Mouse (Mus musculus) midbrain, embryonic 10.5 days (tissue): ENCODE results near the gene Gm43720. TPM values are rescaled to one million over a fixed set of nuclear protein-coding genes. Genes with fewer than 3 reads are reported as not detected.
"Not testable (repeated sequence)": the region's sequence is repeated elsewhere in the genome, so short reads cannot be mapped to it uniquely, and the experiment has no call there.

Experiments used
- DNase-seq: peaks from one replicate; pipeline ENCODE4 v3.0.0-alpha.2; 2017; ENCODE audit warnings: low spot score
- H3K27ac ChIP-seq: fragments of 300-500 bp; sonication (generic); replicated peaks from 2 replicates; pipeline ENCODE4 v1.5.1; 2016; ENCODE audit warnings: mild to moderate bottlenecking
- H3K27me3 ChIP-seq: fragments of 300-500 bp; sonication (generic); 2 replicates; pipeline ENCODE4 v1.6.1; 2016; ENCODE audit warnings: low read depth, mild to moderate bottlenecking; ENCODE audit not compliant: poor library complexity, severe bottlenecking
- H3K36me3 ChIP-seq: fragments of 300-500 bp; sonication (generic); 2 replicates; pipeline ENCODE4 v1.6.1; 2016; ENCODE audit warnings: mild to moderate bottlenecking, moderate library complexity
- H3K4me1 ChIP-seq: fragments of 300-500 bp; sonication (generic); 2 replicates; pipeline ENCODE4 v1.6.1; 2016
- H3K4me3 ChIP-seq: fragments of 300-500 bp; sonication (generic); 2 replicates; pipeline ENCODE4 v1.5.1; 2016; ENCODE audit warnings: mild to moderate bottlenecking, moderate library complexity
- H3K9me3 ChIP-seq: fragments of 300-500 bp; sonication (generic); replicated peaks from 2 replicates; pipeline ENCODE4 v1.6.1; 2016; ENCODE audit warnings: mild to moderate bottlenecking
- WGBS: fragments of 180-500 bp; shearing (Covaris S2); methylation state at CpG from one replicate; pipeline ENCODE4 v1.1.7; 2016; 5-methylcytosine and 5-hydroxymethylcytosine counted together
- polyA plus RNA-seq: library from polyadenylated mRNA; unstranded; fragments of >200 nt; fragmentation: Nextera tagmentation; extraction: Ambion mirVana; gene quantifications from 2 replicates; pipeline ENCODE4 v1.2.1, GENCODE M21; 2016

Gm43720 gene
- polyA plus RNA-seq, 1 experiment from 2014 or later = 0.10 TPM

DNA sequence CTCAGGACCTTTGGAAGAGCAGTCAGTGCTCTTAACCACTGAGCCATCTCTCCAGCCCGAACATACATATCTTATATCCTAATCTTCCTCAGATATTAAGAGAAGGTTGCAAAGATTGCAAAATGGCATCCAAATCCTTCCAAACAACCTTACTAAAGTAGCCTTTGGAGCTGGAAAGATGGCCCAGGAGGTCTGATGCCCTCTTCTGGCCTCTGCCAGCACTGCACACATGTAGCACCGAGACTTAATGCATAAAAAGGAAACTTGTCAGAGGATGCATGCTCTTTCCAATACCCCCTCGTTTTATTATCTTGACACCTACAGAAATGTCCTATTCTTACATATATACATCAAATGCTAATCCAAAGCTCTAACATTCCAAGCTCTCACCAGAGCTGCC, 51.7 kb downstream of the Gm43720 start:
- peaks cover 4% of the 10 kb centered on the region; the same call in 1 of the 2 replicates for H3K4me1 ChIP-seq
- H3K27me3 ChIP-seq = no peaks in the 10 kb centered on the region
- 64% methylated on average over 3 of the region's 3 CpGs for WGBS
- no peaks in the 10 kb centered on the region for H3K9me3 ChIP-seq
- H3K36me3 ChIP-seq = no peaks in the 10 kb centered on the region
- H3K4me3 ChIP-seq = no peak overlapping the region
- DNase-seq = no peak
- H3K27ac ChIP-seq = no peak overlapping the region

DNA sequence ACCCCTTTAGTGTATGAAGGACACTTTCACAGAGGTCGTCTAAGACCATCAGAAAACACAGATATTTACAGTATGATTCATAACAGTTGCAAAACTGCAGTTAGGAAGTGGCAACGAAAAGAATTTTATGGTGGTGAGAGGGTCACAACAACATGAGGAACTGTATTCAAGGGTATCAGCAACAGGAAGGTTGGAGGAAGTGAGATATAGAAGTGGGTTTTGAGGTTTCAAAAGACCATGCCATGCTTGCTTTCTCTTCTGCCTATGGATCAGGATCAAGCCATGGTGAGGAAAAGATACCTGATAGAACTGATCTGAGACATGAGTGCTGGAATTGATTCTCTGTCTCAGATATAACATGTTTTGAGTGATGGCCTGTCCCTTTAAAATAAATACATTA, 52.4 kb downstream of the Gm43720 start:
- no peak for DNase-seq
- Histone ChIP-seq H3K4me1 (peaks cover 4% of the 10 kb centered on the region; the same call in 1 of the 2 replicates), H3K27ac (no peak overlapping the region), H3K4me3 (no peak overlapping the region), H3K9me3 (no peaks in the 10 kb centered on the region), H3K27me3 (no peaks in the 10 kb centered on the region), H3K36me3 (no peaks in the 10 kb centered on the region)
- 83% methylated on average over 2 of the region's 2 CpGs for WGBS

DNA sequence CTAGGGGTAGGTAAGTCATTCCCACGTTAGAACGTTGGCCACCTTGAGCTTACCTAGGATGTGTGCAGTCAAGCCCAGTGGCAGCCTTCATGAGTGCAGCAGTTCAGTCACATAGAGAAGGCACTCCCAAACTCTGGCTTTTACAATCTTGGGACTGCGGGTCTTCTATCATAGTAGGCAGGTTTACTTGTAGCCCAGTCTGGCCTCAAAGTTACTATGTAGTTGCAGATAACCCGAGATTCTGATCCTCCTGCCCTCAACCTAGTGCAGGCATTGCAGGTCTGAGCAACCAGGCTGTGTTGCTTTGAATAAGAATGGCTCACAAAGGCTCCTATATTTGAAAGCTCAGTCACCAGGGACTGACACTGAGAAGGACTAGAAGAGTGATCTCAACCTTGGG, 53.3 kb downstream of the Gm43720 start:
- Histone ChIP-seq H3K4me3 (no peak overlapping the region), H3K4me1 (0 out of 2 replicates have a peak, but pooled peaks cover under 1% of the 10 kb centered on the region), H3K27ac (no peak overlapping the region), H3K9me3 (no peaks in the 10 kb centered on the region), H3K27me3 (no peaks in the 10 kb centered on the region), H3K36me3 (no peaks in the 10 kb centered on the region)
- 86% methylated on average over 4 of the region's 4 CpGs for WGBS
- no peak for DNase-seq

DNA sequence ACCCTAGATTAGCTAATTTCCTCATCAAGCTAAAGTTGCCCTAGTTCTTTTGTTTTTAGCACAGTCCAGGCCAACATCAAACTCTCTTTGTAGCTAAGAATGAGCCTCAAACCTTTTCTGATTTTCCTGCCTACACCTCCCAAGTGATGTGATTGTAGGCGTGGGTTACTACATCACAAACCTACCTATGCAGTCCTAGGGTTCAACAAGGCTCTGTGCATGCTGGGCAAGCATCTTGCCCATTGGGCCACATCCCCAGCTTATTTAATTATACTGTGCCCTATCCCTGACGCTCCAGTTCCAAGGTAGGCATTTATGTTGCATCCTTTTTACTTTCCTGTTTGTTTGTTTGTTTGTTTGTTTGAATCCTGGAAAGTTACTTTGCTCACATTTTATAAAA, 54.1 kb downstream of the Gm43720 start, which contains the start of gene Nxpe5:
Nxpe5 (plus strand) TSS at position 199 of the 400 bp plus-strand sequence.
- no peak for DNase-seq
- Histone ChIP-seq H3K27me3 (no peaks in the 10 kb centered on the region), H3K4me3 (no peak within 1 kb of the TSS), H3K9me3 (no peaks in the 10 kb centered on the region), H3K27ac (no peak within 1 kb of the TSS), H3K4me1 (no peaks in the 10 kb centered on the region), H3K36me3 (no peaks in the 10 kb centered on the region)
- 56% methylated on average over 2 of the region's 2 CpGs for WGBS

DNA sequence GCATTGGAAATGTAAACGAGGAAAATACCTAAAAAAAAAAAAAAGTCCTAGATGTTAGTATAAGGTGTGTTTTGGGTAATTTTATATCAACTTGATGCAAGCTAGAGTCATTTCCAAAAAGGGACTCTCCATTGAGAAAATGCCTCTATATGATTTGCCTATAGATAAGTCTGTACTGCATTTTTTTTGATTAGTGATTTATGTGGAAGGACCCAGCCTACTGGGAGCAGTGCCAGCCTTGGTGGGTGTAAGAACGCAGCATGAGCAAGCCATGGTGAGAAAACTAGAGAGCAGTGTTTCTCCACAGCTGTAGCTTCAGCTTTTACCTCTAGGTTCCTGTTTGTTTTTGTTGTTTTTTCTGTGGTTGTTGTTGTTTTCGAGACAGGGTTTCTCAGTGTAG, 56.5 kb downstream of the Gm43720 start:
- DNase-seq = no peak
- Histone ChIP-seq H3K9me3 (no peaks in the 10 kb centered on the region), H3K27ac (no peak overlapping the region), H3K4me3 (no peak overlapping the region), H3K27me3 (no peaks in the 10 kb centered on the region), H3K36me3 (no peaks in the 10 kb centered on the region), H3K4me1 (no peaks in the 10 kb centered on the region)
- 67% methylated on average over 3 of the region's 3 CpGs for WGBS

DNA sequence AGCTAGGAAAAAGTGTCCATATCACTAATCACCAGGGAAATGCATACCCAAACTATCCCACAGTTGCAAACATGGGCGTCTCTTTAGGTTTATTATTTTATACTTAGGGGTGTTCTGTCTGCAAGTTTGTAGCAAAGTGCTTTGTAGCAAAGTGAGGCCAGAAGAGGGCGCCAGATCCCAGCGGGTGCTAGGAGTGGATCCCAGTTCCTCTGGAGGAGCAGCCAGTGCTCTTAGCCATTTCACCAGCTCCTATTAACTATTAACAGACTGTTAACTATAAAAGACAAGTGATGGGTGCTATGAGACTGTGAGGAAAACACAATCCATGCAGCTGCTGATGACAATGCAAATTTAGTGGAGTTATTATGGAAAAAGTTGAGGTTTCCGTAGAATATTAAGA, 57.6 kb downstream of the Gm43720 start:
- no peaks in the 10 kb centered on the region for H3K4me1 ChIP-seq
- no peak overlapping the region for H3K27ac ChIP-seq
- H3K9me3 ChIP-seq = peaks cover 8% of the 10 kb centered on the region; the same call in 1 of the 2 replicates
- no peaks in the 10 kb centered on the region for H3K27me3 ChIP-seq
- WGBS = 24% methylated on average over 4 of the region's 4 CpGs
- no peak overlapping the region for H3K4me3 ChIP-seq
- no peaks in the 10 kb centered on the region for H3K36me3 ChIP-seq
- peak; percentile 71 for DNase-seq

DNA sequence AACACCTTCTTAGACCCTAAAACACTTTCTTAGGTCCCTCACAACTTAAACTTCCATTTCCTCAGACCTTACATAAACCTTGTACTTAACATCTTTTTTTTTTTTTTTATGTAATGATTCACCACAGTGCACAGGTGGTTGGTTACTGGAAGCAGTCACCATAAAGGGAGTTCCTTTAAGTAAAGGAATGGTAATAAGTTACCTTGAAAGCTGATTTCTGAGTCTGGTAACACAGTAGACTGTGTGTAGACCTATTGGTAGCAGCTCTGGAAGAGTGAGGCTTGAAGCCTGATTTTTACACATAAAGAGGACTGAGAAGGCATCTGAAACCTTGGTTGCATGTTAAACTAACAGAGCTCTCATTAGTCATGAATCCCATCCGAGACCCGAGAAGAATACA, 59.9 kb downstream of the Gm43720 start:
- Histone ChIP-seq H3K4me3 (no peak overlapping the region), H3K36me3 (no peaks in the 10 kb centered on the region), H3K4me1 (no peaks in the 10 kb centered on the region), H3K27ac (no peak overlapping the region), H3K27me3 (no peaks in the 10 kb centered on the region), H3K9me3 (peaks cover 30% of the 10 kb centered on the region)
- DNase-seq = no peak
- WGBS = 73% methylated on average over 2 of the region's 2 CpGs

DNA sequence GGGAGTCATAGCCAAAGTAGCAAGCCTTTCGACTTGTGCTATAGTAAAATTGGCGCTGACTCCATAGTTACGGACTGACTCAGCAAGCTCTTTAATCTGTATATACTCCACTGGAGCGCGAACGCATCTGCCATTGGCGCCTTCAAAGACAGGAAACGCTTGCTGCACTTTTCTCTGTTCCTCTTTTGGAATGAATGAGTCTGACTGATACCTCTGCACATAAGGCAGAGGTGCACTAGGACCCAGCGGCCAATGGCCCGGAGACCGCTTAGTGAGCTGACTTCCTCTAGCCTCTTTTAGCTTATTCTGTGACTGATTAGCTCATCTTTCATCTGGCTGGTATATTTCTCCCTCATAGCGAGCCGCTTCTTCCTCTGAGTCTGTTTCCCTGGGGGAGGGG, 63.1 kb downstream of the Gm43720 start:
- not testable (repeated sequence) for H3K27me3 ChIP-seq, H3K4me1 ChIP-seq, H3K27ac ChIP-seq, H3K36me3 ChIP-seq, DNase-seq, H3K4me3 ChIP-seq
- WGBS = 97% methylated on average over 13 of the region's 13 CpGs
- H3K9me3 ChIP-seq = peaks cover 48% of the 10 kb centered on the region

Other genes with a start within 250 kb of the Gm43720 start
- gene Smok3c, start 226.8 kb downstream of the Gm43720 start, polyA plus RNA-seq = not detected in 2 replicates
- 23.1 and 31.1 TPM in 2 replicates for gene Zkscan1, start 194.9 kb downstream of the Gm43720 start, polyA plus RNA-seq
- gene Zscan21, start 163.1 kb downstream of the Gm43720 start, polyA plus RNA-seq = 105 and 114 TPM in 2 replicates
- 42.6 and 46.7 TPM in 2 replicates for gene Zfp113, start 124.2 kb downstream of the Gm43720 start, polyA plus RNA-seq
- gene Cops6, start 118.9 kb downstream of the Gm43720 start, polyA plus RNA-seq = 369 and 387 TPM in 2 replicates
- gene Ap4m1, start 108.0 kb downstream of the Gm43720 start, polyA plus RNA-seq = 27.8 and 28.5 TPM in 2 replicates
- gene Mcm7, start 107.5 kb downstream of the Gm43720 start, polyA plus RNA-seq = 376 and 423 TPM in 2 replicates
- gene Taf6, start 92.5 kb downstream of the Gm43720 start, polyA plus RNA-seq = 138 and 146 TPM in 2 replicates
- gene Cnpy4, start 92.5 kb downstream of the Gm43720 start, polyA plus RNA-seq = 54.4 and 58.2 TPM in 2 replicates
- gene Mblac1, start 85.6 kb downstream of the Gm43720 start, polyA plus RNA-seq = 10.3 and 10.5 TPM in 2 replicates
- gene Nxpe5, start 54.1 kb downstream of the Gm43720 start, polyA plus RNA-seq = not detected in 2 replicates
- 47.9 and 48.5 TPM in 2 replicates for gene Lamtor4, start 24.5 kb downstream of the Gm43720 start, polyA plus RNA-seq
- 6.9 and 7.3 TPM in 2 replicates for gene BC037034, start 15.9 kb downstream of the Gm43720 start, polyA plus RNA-seq
- 7.1 and 7.3 TPM in 2 replicates for gene Gal3st4, start 7.1 kb downstream of the Gm43720 start, polyA plus RNA-seq
- 42.9 and 68.5 TPM in 2 replicates for gene Gpc2, start within 50 bp of the Gm43720 start, polyA plus RNA-seq
- 2.5 and 4.4 TPM in 2 replicates for gene Stag3, start 282 bp upstream of the Gm43720 start, polyA plus RNA-seq
- not detected in 2 replicates for gene Pvrig, start 62.0 kb upstream of the Gm43720 start, polyA plus RNA-seq
- gene Zfp157, start 161.5 kb upstream of the Gm43720 start, polyA plus RNA-seq = 38.3 and 50.0 TPM in 2 replicates